Mouse (Mus musculus) lung, postnatal 4 days (tissue): ENCODE results near the gene Nt5c.
"Not testable (repeated sequence)": the region's sequence is repeated elsewhere in the genome, so short reads cannot be mapped to it uniquely, and the experiment has no call there.

Experiments used
- DNase-seq, 2 experiments: peaks; one replicate each; pipeline ENCODE4 v3.0.0; 2021

Nt5c gene

DNA sequence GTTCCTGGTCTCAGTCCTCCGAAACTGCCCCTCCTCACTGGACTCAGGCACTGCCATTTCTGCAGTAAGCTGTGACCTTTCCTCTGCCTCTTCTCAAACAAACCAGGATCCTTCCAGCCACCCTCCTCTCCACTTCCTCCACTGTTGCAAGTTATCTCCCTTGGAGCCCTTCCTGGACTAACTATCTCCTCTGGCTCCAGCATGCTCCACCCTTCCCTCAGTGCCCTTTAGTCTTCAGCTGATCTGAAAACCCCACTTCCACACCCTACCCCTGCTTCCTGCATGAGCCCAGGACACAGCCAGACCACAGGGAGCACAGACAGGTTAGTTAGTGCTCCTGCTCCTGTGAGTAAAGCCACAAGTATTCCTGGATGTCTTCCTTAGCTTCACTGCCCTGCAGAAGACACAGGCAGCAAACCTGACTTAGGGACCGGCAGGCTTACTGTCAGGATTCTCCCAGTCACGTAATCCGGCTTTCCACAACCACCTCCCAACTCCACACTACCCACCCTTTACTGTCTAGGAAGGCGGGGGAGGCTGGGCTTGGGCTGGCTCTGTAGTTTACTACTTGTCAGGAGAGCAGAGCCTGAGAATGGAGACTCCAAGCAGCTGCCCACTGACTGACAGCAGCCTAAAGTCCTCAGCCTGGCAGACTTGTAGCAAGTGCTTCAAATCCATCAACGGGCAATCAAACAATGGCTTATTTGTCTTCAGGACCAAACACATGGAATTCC is 18.3 kb upstream of the Nt5c start:
- no peak for DNase-seq

DNA sequence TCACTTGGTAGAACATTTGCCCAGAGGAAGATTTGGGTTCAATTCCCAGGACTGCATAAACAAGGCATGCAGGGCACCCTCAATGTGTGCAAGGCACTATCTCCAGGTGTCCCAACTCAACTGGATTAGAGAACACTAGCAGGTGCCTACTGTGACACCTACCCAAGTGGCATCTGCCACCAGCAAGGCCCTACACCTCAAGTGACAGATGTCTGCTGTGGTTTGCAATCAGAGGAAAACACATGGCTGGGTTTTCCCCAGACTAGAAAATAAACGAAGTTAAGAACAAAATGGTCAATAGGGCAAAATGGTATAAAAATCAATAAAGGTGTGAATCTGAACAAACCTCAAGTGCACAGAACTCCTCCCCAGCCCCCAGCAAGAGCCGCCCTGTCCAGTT is 16.4 kb upstream of the Nt5c start:
- no peak for DNase-seq

DNA sequence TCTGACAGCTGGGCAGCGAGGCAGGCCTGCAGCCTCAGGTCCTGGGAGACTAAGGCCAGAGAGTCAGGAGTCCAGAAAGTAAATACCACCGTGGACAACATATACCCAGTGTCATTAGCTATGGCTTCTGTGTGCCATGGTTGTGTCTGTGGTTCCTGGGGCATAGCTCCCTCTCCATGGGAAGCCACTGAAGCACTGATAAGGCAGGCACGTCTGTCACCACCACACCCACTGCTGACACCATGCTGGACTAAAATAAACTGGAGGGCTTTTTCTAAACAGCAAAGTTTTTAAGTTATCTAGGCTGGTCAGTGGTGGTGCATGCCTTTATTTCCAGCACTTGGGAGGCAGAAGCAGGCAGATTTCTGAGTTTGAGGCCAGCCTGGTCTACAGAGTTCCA is 14.9 kb upstream of the Nt5c start:
- DNase-seq = no peak

GRCm38 (mm10) chr11:115502636-115503035 is 11.0 kb upstream of the Nt5c start:
- no peak for DNase-seq

DNA sequence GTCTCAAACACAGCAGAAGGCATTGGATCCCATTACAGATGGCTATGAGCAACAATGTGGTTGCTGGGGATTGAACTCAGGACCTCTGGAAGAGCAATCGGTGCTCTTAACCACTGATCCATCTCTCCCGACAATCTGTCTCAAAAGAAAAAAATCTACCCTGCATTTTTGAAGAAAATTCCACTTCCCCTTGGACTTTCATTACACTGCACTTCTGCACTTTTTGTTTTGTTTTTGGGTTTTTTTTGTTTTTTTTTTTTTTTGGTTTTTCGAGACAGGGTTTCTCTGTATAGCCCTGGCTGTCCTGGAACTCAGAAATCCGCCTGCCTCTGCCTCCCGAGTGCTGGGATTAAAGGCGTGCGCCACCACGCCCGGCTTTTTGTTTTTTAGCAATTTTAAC is 4.9 kb upstream of the Nt5c start:
- DNase-seq = not testable (repeated sequence)

- DNase-seq = no peak
These were observed 725 bp upstream of the Nt5c start for GRCm38 (mm10) chr11:115492387-115492786.

- peak in 1 of 2 experiments; percentile 14 for DNase-seq
These were observed 964 bp downstream of the Nt5c start for GRCm38 (mm10) chr11:115490441-115491355.

- DNase-seq = no peak
These were observed 3.0 kb downstream of the Nt5c start for GRCm38 (mm10) chr11:115488551-115489104.

DNA sequence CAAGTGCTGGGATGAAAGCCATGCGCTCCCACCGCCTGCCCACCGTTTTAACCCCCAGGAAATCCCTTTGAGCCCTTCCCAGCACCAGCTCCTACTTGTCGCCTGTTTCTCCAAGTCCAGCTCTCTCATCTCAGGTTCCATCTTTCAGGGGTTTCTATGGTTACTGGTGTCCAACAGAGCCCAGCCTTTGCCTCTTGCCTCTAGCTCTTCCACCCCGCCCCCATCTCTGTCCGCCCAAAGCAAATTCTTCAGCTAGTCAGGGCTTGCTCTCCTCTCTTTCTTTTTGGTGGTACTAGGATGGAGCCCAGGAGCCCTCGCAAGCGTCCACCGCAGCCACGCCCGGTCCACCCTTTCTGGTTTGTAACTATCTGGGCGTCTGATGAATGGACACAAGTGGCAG is 6.5 kb downstream of the Nt5c start:
- no peak for DNase-seq

DNA sequence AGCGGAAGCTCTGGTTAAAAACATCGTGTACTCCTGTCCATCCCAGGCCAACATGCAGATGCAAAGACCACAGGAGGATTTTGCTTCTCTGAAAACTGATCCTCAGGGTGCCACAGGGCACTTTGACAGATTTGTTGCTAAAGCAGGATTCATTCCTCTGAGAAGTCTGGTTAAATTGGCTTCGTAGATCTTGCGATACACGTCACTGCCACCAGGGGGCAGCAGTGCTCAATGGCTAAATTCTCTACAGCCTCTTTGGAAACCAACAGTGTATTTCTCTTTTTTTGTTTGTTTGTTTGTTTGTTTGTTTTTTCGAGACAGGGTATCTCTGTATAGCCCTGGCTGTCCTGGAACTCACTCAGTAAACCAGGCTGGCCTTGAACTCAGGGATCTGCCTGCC is 7.9 kb downstream of the Nt5c start:
- peak; percentile 67 to 80 for DNase-seq

- no peak for DNase-seq
These were observed 8.4 kb downstream of the Nt5c start for GRCm38 (mm10) chr11:115483278-115483677.

GRCm38 (mm10) chr11:115481553-115482259 is 10.0 kb downstream of the Nt5c start:
- DNase-seq = no peak

DNA sequence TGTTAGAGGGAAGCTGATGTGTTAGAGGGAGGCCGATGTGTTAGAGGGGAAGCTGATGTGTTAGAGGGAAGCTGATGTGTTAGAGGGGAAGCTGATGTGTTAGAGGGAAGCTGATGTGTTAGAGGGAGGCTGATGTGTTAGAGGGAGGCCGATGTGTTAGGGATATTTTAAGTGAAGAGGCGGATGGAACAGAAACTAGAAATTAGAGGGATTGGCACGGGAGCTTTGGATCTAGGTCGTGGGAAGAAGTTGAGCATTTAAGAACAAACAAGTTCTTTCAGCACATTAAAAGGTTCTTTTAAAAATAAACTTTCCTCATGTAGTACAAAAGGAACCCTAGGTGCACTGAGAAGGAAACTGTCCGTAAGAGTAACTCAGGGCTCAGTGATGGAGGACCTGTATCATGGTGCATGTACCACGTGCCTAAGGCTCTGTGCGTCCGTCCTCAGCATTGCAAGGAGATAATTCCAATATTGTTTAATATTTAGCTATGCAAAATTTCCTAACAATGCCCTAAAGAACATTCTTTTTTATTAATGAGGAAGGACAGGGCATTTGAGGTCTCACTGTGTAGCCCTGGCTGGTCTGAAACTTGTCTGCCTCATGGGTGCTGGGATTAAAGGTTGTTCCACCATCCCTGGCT is 13.2 kb downstream of the Nt5c start:
- no peak for DNase-seq

GRCm38 (mm10) chr11:115477388-115477787 is 14.3 kb downstream of the Nt5c start:
- not testable (repeated sequence) for DNase-seq

GRCm38 (mm10) chr11:115476630-115477029 is 15.0 kb downstream of the Nt5c start:
- not testable (repeated sequence) for DNase-seq

GRCm38 (mm10) chr11:115475758-115476237 is 15.9 kb downstream of the Nt5c start:
- no peak for DNase-seq

GRCm38 (mm10) chr11:115475025-115475757 is 16.5 kb downstream of the Nt5c start, which contains the start of gene Armc7:
Armc7 (plus strand) TSS chr11:115475667.
- peak; percentile 96 to 97 for DNase-seq

- peak; percentile 90 to 94 for DNase-seq
These were observed 17.9 kb downstream of the Nt5c start for GRCm38 (mm10) chr11:115473626-115474275.

GRCm38 (mm10) chr11:115472183-115472582 is 19.5 kb downstream of the Nt5c start:
- no peak for DNase-seq

DNA sequence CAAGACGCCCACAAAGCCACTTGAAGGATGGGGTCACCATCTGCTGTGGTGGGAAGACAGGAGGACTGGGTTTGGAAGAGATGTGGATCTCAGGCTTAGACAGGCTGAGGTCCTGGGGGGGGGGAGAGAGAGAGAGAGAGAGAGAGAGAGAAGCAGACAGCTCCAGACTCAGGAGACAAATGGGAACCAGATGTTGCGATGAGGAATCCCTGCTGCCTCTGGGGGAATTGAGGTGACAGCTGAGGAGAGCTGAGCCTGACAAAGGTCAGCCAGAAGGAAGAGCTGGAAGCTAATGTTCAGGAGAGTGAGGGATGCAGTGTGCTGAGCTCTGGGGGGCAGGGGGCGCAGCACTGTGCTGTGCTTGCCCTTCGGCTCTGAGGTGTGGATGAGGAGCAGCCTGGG is 24.4 kb downstream of the Nt5c start:
- no peak for DNase-seq

GRCm38 (mm10) chr11:115464851-115465250 is 26.8 kb downstream of the Nt5c start:
- no peak for DNase-seq
